In genomic region chr3:40522446-40522845, GRCm38 (mm10) we compare ENCODE assay signal across 13 mouse cellular contexts. TPM values are rescaled to one million over a fixed set of nuclear protein-coding genes. Genes with fewer than 3 reads are reported as not detected.
A peak's percentile ranks its signal among the peaks of the same experiment; 100 is the strongest.
DNase-seq lines count a peak whose midpoint lies in the region; ATAC-seq and TF ChIP-seq lines count a peak whose summit lies in the region.
"Had no signal": no experiment of that assay in that cellular context is flagged by ENCODE, and none has a peak within 500 bp of the region (broad histone marks: within the 10 kb centered on the region; RNA-seq: fewer than 3 reads in every experiment).

No protein-coding gene starts in this region.

- in situ Hi-C loops in CH12.LX (cut with MboI; ENCODE audit: low pct_ligation_motif_present, low pct_unique_long_range_greater_than_20kb, low sequenced_read_pairs): no loop called here

- no peak for TF ChIP-seq CTCF in hindbrain, postnatal 0 days (IDR thresholded peaks at IDR 0.05; ENCODE audit: low read depth)
- TF ChIP-seq CTCF in CH12.LX (conservative IDR thresholded peaks at IDR 0.05 in 1 of 2, IDR thresholded peaks at IDR 0.05 in 1 of 2; ENCODE audit: low read depth in 2 of 2, low read length in 2 of 2): no peak

- H3K9me3 ChIP-seq in hindbrain, embryonic 14.5 days (ENCODE audit: control insufficient read depth, low read length): no peaks in the 10 kb centered on the region
- H3K9me3 ChIP-seq in hindbrain, postnatal 0 days (ENCODE audit: low read length): no peaks in the 10 kb centered on the region
- H3K9me3 ChIP-seq in CH12.LX (replicated peaks; ENCODE audit: low read length): no peaks in the 10 kb centered on the region
- no peaks in the 10 kb centered on the region for H3K9me3 ChIP-seq in liver, embryonic 12.5 days (replicated peaks)
- H3K9me3 ChIP-seq: limb, embryonic 15.5 days had no signal

- TF ChIP-seq RAD21 in CH12.LX (IDR thresholded peaks at IDR 0.05; ENCODE audit: low read depth, low read length): no peak

- H3K79me2 ChIP-seq in CH12.LX (replicated peaks; ENCODE audit: control insufficient read depth, extremely low read depth, insufficient read depth, poor library complexity, severe bottlenecking): no peaks in the 10 kb centered on the region

- intact Hi-C loops in left cerebral cortex, postnatal 14 days (cut with DNase I): loop anchor here (2.0 kb wide), 1 partner anchor 1640 kb away; no protein-coding TSS in a partner anchor

- no peaks in the 10 kb centered on the region for H3K27me3 ChIP-seq in hindbrain, embryonic 14.5 days (ENCODE audit: control insufficient read depth, insufficient read depth, low read length)
- H3K27me3 ChIP-seq in hindbrain, postnatal 0 days (ENCODE audit: insufficient read depth, low read length): no peaks in the 10 kb centered on the region
- no peaks in the 10 kb centered on the region for H3K27me3 ChIP-seq in CH12.LX (replicated peaks)
- no peaks in the 10 kb centered on the region; the same call in 1 of the 2 replicates for H3K27me3 ChIP-seq in liver, embryonic 12.5 days (replicated peaks)

- H3K9ac ChIP-seq in hindbrain, embryonic 14.5 days: no peak overlapping the region
- no peak overlapping the region for H3K9ac ChIP-seq in hindbrain, postnatal 0 days (replicated peaks; ENCODE audit: low read length)
- H3K9ac ChIP-seq in CH12.LX (ENCODE audit: insufficient read depth, low read depth): no peak overlapping the region; the same call in 1 of the 2 replicates
- no peak overlapping the region for H3K9ac ChIP-seq in liver, embryonic 12.5 days
- H3K9ac ChIP-seq: limb, embryonic 15.5 days had no signal

- dilution Hi-C loops in CH12.LX (cut with MboI; ENCODE audit: extremely low pct_ligation_motif_present, extremely low pct_unique_long_range_greater_than_20kb, low sequenced_read_pairs): no loop called here

- H3K36me3 ChIP-seq in hindbrain, embryonic 14.5 days (replicated peaks; ENCODE audit: control insufficient read depth, insufficient read depth): no peaks in the 10 kb centered on the region
- no peaks in the 10 kb centered on the region for H3K36me3 ChIP-seq in hindbrain, postnatal 0 days (ENCODE audit: insufficient read depth, low read length)
- H3K36me3 ChIP-seq in CH12.LX (replicated peaks in 1 of 2; ENCODE audit: control insufficient read depth in 1 of 2, insufficient read depth in 1 of 2, low read length in 1 of 2): no peaks in the 10 kb centered on the region
- H3K36me3 ChIP-seq in liver, embryonic 12.5 days: no peaks in the 10 kb centered on the region
- H3K36me3 ChIP-seq: limb, embryonic 15.5 days had no signal

- 0 out of 2 replicates have a peak, but pooled peaks cover 4% of the 10 kb centered on the region for H3K4me1 ChIP-seq in hindbrain, embryonic 14.5 days (replicated peaks; ENCODE audit: control insufficient read depth, insufficient read depth, low read length)
- H3K4me1 ChIP-seq in hindbrain, postnatal 0 days (ENCODE audit: insufficient read depth, low read length): 0 out of 2 replicates have a peak, but pooled peaks cover 3% of the 10 kb centered on the region
- H3K4me1 ChIP-seq in CH12.LX (ENCODE audit: control insufficient read depth in 1 of 2, insufficient read depth in 2 of 2): peaks cover 0 to 8% of the 10 kb centered on the region in 2 experiments; a peak in 2 of 4 replicates
- no peaks in the 10 kb centered on the region; the same call in 1 of the 2 replicates for H3K4me1 ChIP-seq in liver, embryonic 12.5 days

- no peak for ATAC-seq in CD4-positive, CD25-positive, alpha-beta regulatory T cell, adult 4 months
- ATAC-seq in hindbrain, embryonic 14.5 days (ENCODE audit: low FRiP score): no peak
- ATAC-seq in hindbrain, postnatal 0 days: no peak
- no peak for ATAC-seq in liver, embryonic 12.5 days

- no peak overlapping the region for H3K4me3 ChIP-seq in hindbrain, embryonic 14.5 days (replicated peaks; ENCODE audit: low read length)
- no peak overlapping the region for H3K4me3 ChIP-seq in hindbrain, postnatal 0 days (ENCODE audit: low read length)
- peak overlapping the region in 1 of 3 experiments; percentile 52 for H3K4me3 ChIP-seq in CH12.LX (replicated peaks in 1 of 3; ENCODE audit: low read depth in 2 of 3, low read length in 2 of 3, poor library complexity in 1 of 3)
- H3K4me3 ChIP-seq in liver, embryonic 12.5 days: 0 out of 2 replicates have a peak overlapping the region, but pooled peaks have one; percentile 10
- H3K4me3 ChIP-seq: limb, embryonic 15.5 days had no signal

- peak overlapping the region; percentile 13; the same call in 1 of the 2 replicates for H3K4me2 ChIP-seq in hindbrain, embryonic 14.5 days (replicated peaks)
- no peak overlapping the region for H3K4me2 ChIP-seq in hindbrain, postnatal 0 days (ENCODE audit: low read depth, low read length)
- peak overlapping the region; percentile 81 for H3K4me2 ChIP-seq in CH12.LX (ENCODE audit: insufficient read depth, low read depth, poor library complexity, severe bottlenecking)
- H3K4me2 ChIP-seq in liver, embryonic 12.5 days: peak overlapping the region; percentile 45
- H3K4me2 ChIP-seq: limb, embryonic 15.5 days had no signal

- no peak overlapping the region for H3K27ac ChIP-seq in hindbrain, embryonic 14.5 days
- no peak overlapping the region for H3K27ac ChIP-seq in hindbrain, postnatal 0 days
- H3K27ac ChIP-seq in CH12.LX (ENCODE audit: insufficient read depth, low read depth): no peak overlapping the region
- H3K27ac ChIP-seq in liver, embryonic 12.5 days: no peak overlapping the region
- H3K27ac ChIP-seq: limb, embryonic 15.5 days had no signal

- no peak for TF ChIP-seq EP300 in CH12.LX (IDR thresholded peaks at IDR 0.05; ENCODE audit: low read length)

- WGBS in hindbrain, embryonic 14.5 days: 34% methylated on average over 6 of the region's 6 CpGs
- 36% methylated on average over 6 of the region's 6 CpGs for WGBS in hindbrain, postnatal 0 days
- 29% methylated on average over 6 of the region's 6 CpGs for WGBS in liver, embryonic 12.5 days (ENCODE audit: insufficient replicate concordance)

- TF ChIP-seq POLR2A in CH12.LX (IDR thresholded peaks at IDR 0.05; ENCODE audit: low read depth, low read length): no peak

- DNase-seq in CD4-positive, CD25-positive, alpha-beta regulatory T cell, adult 2 months (ENCODE audit: low read depth, low spot score): peak; percentile 10
- no peak for DNase-seq in hindbrain, embryonic 14.5 days (ENCODE audit: low spot score)
- DNase-seq in hindbrain, postnatal 0 days (ENCODE audit: low spot score): no peak
- no peak for DNase-seq in CH12.LX (ENCODE audit: extremely low read depth)
- no peak for DNase-seq in frontal cortex, postnatal 10 days (ENCODE audit: low spot score in 2 of 2)
- no peak for DNase-seq in left cerebral cortex, postnatal 14 days (ENCODE audit: low spot score in 2 of 2)
- DNase-seq: adrenal gland, postnatal 14 days; cerebellum, adult 9-11 months; kidney, adult 2 months; thymus, postnatal 25 days had no signal

TF ChIP-seq in CH12.LX, 34 proteins besides CTCF, POLR2A, EP300 and RAD21:
- peak; percentile 25; the same call in 1 of the 2 replicates for TF ChIP-seq MAX (IDR thresholded peaks at IDR 0.05; ENCODE audit: low read length)
- no peak for TF ChIP-seq BHLHE40 (IDR thresholded peaks at IDR 0.05; ENCODE audit: low read depth, low read length)
- TF ChIP-seq MEF2A (IDR thresholded peaks at IDR 0.05; ENCODE audit: borderline replicate concordance, low read depth, low read length): peak; percentile 41; the same call in 1 of the 2 replicates
- peak; percentile 53; the same call in 1 of the 2 replicates for TF ChIP-seq MYC (IDR thresholded peaks at IDR 0.05; ENCODE audit: low read depth, low read length)

RNA-seq across cellular contexts. Expression of gene Intu, which starts 8.6 kb away (rescaled TPM):
- under 1 TPM; 0.17 to 0.33 TPM for polyA plus RNA-seq in CD4-positive, CD25-positive, alpha-beta regulatory T cell, adult 4 months (2017; shearing (Covaris generic))
- polyA plus RNA-seq in hindbrain, embryonic 14.5 days (2014; fragmentation: Nextera tagmentation; extraction: Ambion mirVana): 4.1 and 4.7 TPM in 2 replicates
- total RNA-seq in hindbrain, postnatal 0 days (2014; rRNA removed): 6.3 and 6.6 TPM in 2 replicates
- 2.5 and 3.0 TPM in 2 replicates for polyA plus RNA-seq in hindbrain, postnatal 0 days (2015; fragmentation: Nextera tagmentation; extraction: Ambion mirVana)
- not detected in 2 replicates for total RNA-seq in CH12.LX (2012; rRNA removed)
- not detected in 2 replicates for total RNA-seq in CH12.LX (2014; rRNA removed)
- polyA plus RNA-seq in CH12.LX (2012; ENCODE audit: insufficient read length, low read depth): not detected in 2 replicates
- polyA plus RNA-seq in liver, embryonic 12.5 days (2016; fragmentation: Nextera tagmentation; extraction: Ambion mirVana): 1.2 and 2.0 TPM in 2 replicates
- total RNA-seq in left cerebral cortex, postnatal 14 days (2021): 1 to 10 TPM; 4.9 to 5.6 TPM
